Mouse (Mus musculus) cortical plate, adult 2 months (tissue): ENCODE measurements around the gene Drap1. TPM values are rescaled to one million over a fixed set of nuclear protein-coding genes. Genes with fewer than 3 reads are reported as not detected.
A peak's percentile ranks its signal among the peaks of the same experiment; 100 is the strongest.

Source experiments
- H3K27ac ChIP-seq: fragments of 200-500 bp; 2 replicates; pipeline ENCODE4 v1.5.1; 2012; ENCODE audit warnings: low read length, control low read depth, inconsistent platforms; ENCODE audit not compliant: insufficient read depth
- H3K4me1 ChIP-seq: fragments of 200-500 bp; 2 replicates; pipeline ENCODE4 v1.6.1; 2011; ENCODE audit warnings: low read length; ENCODE audit not compliant: control insufficient read depth, insufficient read depth
- H3K4me3 ChIP-seq: fragments of 200-500 bp; 2 replicates; pipeline ENCODE4 v1.5.1; 2011; ENCODE audit warnings: mild to moderate bottlenecking, low read length, control low read depth; ENCODE audit not compliant: insufficient read depth
- CTCF ChIP-seq: fragments of 200-500 bp; IDR thresholded peaks from 2 replicates; pipeline ENCODE4 v1.5.1; 2011; ENCODE audit warnings: mild to moderate bottlenecking, control low read depth, low read length; ENCODE audit not compliant: insufficient read depth; ENCODE audit errors: extremely low read depth
- POLR2A ChIP-seq: fragments of 200-500 bp; IDR thresholded peaks from 2 replicates; pipeline ENCODE4 v1.6.1; 2011; ENCODE audit warnings: mild to moderate bottlenecking, low read length, control low read depth; ENCODE audit not compliant: insufficient read depth; ENCODE audit errors: extremely low read depth
- polyA plus RNA-seq: library from polyadenylated mRNA; depleted of rRNA; stranded (reverse); fragments of >200 nt; gene quantifications from 2 replicates; pipeline ENCODE4 v1.2.3, GENCODE M21; 2012

Gene Drap1
- polyA plus RNA-seq, 1 experiment, result 285 TPM

DNA sequence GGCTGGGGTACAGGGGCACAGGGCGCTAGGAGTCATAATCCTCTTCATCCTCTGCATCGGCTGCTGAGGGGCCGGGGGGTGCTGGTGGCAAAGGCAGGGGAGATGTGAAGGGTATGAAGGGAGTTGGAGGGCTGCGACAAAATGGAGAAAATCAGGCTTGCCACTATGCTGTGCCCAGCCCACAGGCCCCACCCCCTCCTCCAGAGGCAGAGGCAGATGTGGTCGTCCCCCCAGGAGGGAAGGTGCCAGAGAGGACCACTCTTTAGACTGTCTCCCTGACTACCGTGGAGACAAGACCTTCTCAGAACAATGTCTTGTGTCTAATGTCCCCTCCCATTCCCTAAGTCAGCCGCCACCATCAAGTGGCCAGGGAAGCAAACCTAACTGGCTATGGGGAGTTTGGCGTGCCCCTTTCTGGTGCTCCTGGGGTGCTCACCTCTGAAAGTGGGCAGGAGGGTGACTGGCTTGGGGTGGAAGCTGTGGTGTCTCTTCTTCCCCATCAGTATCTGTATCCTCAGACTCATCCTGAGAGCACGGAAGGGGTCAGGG is 1.8 kb downstream of the Drap1 start:
- Histone ChIP-seq H3K27ac (no peak overlapping the region), H3K4me3 (no peak overlapping the region; the same call in 1 of the 2 replicates), H3K4me1 (peaks cover 6% of the 10 kb centered on the region)
- no peak for TF ChIP-seq CTCF
- no peak for TF ChIP-seq POLR2A

GRCm38 (mm10) chr19:5422267-5422666 is 2.5 kb downstream of the Drap1 start:
- peaks cover 6% of the 10 kb centered on the region for H3K4me1 ChIP-seq
- no peak overlapping the region for H3K27ac ChIP-seq
- TF ChIP-seq POLR2A (no peak), CTCF (no peak)
- no peak overlapping the region for H3K4me3 ChIP-seq

GRCm38 (mm10) chr19:5421784-5422183 is 3.0 kb downstream of the Drap1 start:
- no peak overlapping the region for H3K27ac ChIP-seq
- peaks cover 6% of the 10 kb centered on the region for H3K4me1 ChIP-seq
- H3K4me3 ChIP-seq, result no peak overlapping the region
- no peak for TF ChIP-seq POLR2A
- no peak for TF ChIP-seq CTCF

GRCm38 (mm10) chr19:5420579-5420978 is 4.2 kb downstream of the Drap1 start:
- H3K4me3 ChIP-seq, result no peak overlapping the region
- no peak for TF ChIP-seq CTCF
- TF ChIP-seq POLR2A, result no peak
- H3K4me1 ChIP-seq, result peaks cover 3% of the 10 kb centered on the region; the same call in 1 of the 2 replicates
- H3K27ac ChIP-seq, result no peak overlapping the region

DNA sequence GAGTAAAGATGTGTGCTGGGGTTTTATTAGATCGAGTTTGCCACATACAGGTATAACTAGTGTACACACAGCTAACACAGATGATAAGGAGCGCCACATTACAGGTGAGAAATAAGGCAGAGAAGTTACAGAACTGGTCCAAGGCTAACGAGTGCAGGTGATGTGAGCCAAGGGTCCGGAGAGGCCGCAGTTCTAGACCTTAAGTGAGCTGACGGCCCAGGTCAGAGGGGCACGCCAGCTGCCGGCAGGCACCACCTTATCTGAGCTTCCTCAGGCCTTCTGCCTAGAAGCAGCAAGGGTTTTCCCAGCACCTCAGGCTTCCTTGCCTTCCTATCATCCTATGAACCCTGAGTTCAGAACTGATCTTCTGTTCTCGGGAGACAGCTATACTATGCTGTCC is 5.1 kb downstream of the Drap1 start:
- Histone ChIP-seq H3K27ac (no peak overlapping the region), H3K4me1 (peaks cover 3% of the 10 kb centered on the region; the same call in 1 of the 2 replicates), H3K4me3 (no peak overlapping the region)
- TF ChIP-seq POLR2A (no peak), CTCF (no peak)

DNA sequence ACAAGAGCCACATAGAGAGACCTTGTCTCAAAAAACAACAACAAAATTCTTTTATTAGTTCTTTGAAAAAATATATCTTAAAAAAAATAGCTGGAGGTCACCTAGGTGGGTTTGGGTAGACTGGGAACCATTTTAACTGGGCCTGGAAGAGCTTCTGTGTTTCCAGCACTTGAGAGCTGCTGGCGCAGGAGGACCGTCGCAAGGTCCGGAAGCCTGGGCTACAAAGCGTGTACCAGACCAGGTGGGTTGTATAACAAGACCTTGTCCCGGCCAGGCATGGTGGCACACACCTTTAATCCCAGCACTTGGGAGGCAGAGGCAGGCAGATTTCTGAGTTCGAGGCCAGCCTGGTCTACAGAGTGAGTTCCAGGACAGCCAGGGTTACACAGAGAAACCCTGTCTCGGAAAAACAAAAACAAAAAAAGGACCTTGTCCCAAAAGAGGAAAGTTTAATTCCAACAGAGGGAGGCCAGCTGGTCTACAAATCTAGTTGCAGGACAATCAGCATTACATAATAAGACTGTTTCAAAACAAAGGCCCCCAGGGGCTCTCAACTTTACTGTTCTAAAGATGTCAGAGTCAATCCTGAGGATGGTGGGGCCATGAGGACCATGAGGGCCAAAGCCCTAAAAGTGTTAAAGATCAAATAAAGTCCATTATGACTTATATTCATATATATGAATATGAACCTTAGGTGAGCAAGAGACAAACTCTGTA is 5.9 kb downstream of the Drap1 start:
- Histone ChIP-seq H3K4me3 (no peak overlapping the region), H3K4me1 (peaks cover 3% of the 10 kb centered on the region; the same call in 1 of the 2 replicates), H3K27ac (no peak overlapping the region)
- TF ChIP-seq CTCF, result no peak
- no peak for TF ChIP-seq POLR2A

DNA sequence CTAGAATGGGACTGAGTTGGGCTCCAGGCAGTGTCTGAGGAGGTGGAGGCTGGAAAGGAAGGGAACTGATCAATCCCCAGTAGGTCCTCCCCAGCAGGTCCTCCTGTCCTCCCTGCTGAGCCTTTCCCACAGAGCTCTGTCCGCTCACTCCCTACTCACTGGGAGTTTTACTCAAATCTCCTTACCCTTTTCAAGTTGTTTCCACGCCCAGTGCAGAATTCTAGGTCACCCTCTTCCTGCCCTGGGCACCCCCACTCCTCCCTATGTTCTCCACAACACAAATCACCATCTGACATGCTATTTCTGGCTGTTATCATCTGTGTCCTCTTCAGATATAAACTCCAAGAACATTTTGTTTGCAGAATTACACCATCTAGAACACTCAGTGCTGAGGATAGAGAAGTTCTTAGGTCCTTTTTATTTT is 10.2 kb downstream of the Drap1 start:
- Histone ChIP-seq H3K27ac (no peak overlapping the region), H3K4me1 (no peaks in the 10 kb centered on the region), H3K4me3 (no peak overlapping the region)
- TF ChIP-seq CTCF, result no peak

DNA sequence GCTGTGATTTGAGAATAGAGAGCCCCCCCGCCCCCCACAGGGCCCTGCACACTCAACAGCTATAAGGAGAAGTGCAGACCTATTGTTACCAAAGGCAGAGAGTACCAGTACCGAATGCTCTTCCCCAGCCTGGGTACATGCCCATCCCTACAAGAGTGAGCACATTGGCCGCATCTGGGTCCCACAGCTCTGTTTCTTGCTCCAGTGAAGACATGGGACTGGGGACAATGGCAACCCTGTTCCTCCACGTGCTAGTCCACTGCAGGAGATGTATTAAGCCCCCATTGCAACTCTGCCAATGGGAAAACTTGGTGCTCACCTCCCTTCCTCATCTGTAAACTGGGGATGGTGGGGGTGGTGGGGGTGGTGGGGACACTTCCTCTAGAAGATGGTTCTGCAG is 10.9 kb downstream of the Drap1 start:
- TF ChIP-seq POLR2A (no peak), CTCF (no peak)
- Histone ChIP-seq H3K27ac (no peak overlapping the region), H3K4me1 (no peaks in the 10 kb centered on the region), H3K4me3 (no peak overlapping the region)

- Histone ChIP-seq H3K27ac (no peak overlapping the region), H3K4me3 (no peak overlapping the region), H3K4me1 (no peaks in the 10 kb centered on the region)
- TF ChIP-seq CTCF (no peak), POLR2A (no peak)
Observed at GRCm38 (mm10) chr19:5411961-5412360, 12.8 kb downstream of the Drap1 start.

DNA sequence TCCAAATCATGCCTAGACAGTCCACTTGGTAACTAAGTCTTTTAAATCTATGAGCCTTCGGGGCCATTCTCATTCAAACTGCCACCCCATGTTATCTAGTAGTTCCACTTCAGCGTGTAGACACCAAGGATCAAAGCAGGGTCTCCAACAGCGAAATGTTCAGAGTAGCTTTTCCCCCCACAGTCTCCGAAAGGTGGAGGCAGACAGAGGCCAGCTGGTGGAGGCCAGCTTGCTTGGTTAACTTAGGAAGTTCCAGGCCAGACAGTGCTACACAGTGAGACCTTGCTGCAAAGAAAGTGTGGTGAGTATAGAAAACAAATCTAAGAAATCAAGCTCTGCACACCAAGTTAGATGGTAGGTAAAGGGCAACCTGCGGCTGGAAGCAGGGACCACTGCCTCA is 14.1 kb downstream of the Drap1 start:
- Histone ChIP-seq H3K4me3 (no peak overlapping the region), H3K4me1 (peaks cover 3% of the 10 kb centered on the region; the same call in 1 of the 2 replicates), H3K27ac (no peak overlapping the region)
- no peak for TF ChIP-seq POLR2A
- TF ChIP-seq CTCF, result no peak

DNA sequence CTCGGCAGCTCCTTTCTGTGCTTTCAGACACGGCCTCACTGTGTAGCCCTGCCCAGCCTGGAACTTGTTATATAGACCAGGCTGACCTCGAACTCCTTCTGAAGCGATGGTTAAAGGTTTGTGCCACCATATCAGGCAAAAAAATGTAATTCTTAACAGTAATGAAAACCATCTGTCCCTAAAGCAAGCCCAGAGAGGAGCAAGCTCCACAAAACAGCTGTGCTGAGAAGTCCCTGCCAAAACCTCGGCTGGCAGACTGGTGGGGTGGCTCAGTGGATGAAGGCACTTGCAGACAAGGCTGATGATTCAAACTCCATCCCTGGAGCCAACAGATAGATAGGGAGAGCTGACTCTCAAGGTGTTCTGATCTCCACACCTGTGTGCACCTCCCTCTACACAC is 15.7 kb downstream of the Drap1 start:
- no peak for TF ChIP-seq POLR2A
- no peak for TF ChIP-seq CTCF
- Histone ChIP-seq H3K4me3 (no peak overlapping the region), H3K27ac (0 out of 2 replicates have a peak overlapping the region, but pooled peaks have one; percentile 28), H3K4me1 (peaks cover 3% of the 10 kb centered on the region; the same call in 1 of the 2 replicates)
